28 mouse cellular contexts compared by ENCODE assay signal in genomic region chr2:127846571-127846970, GRCm38 (mm10). TPM values are rescaled to one million over a fixed set of nuclear protein-coding genes. Genes with fewer than 3 reads are reported as not detected.
DNase-seq lines count a peak whose midpoint lies in the region; ATAC-seq and TF ChIP-seq lines count a peak whose summit lies in the region.
"Had no signal": no experiment of that assay in that cellular context is flagged by ENCODE, and none has a peak within 500 bp of the region (broad histone marks: within the 10 kb centered on the region; RNA-seq: fewer than 3 reads in every experiment).

No protein-coding gene starts in this region.

- no peak overlapping the region for H3K4me2 ChIP-seq in kidney, embryonic 15.5 days
- H3K4me2 ChIP-seq: embryonic facial prominence, embryonic 12.5 days; embryonic facial prominence, embryonic 15.5 days; heart, embryonic 11.5 days; hindbrain, embryonic 12.5 days; intestine, embryonic 15.5 days had no signal

- no peak overlapping the region for H3K4me3 ChIP-seq in kidney, embryonic 15.5 days (replicated peaks)
- no peak overlapping the region for H3K4me3 ChIP-seq in cerebellum, adult 2 months (replicated peaks; ENCODE audit: insufficient read depth, low read depth, low read length)
- H3K4me3 ChIP-seq: embryonic facial prominence, embryonic 12.5 days; embryonic facial prominence, embryonic 15.5 days; gastrocnemius, adult 2 months; heart, adult 2 months; hindbrain, embryonic 12.5 days; intestine, embryonic 15.5 days had no signal

- H3K9me3 ChIP-seq in kidney, embryonic 15.5 days (replicated peaks) = no peaks in the 10 kb centered on the region
- H3K9me3 ChIP-seq: embryonic facial prominence, embryonic 12.5 days; embryonic facial prominence, embryonic 15.5 days; hindbrain, embryonic 12.5 days; intestine, embryonic 15.5 days had no signal

- 0 out of 2 replicates have a peak, but pooled peaks have one; percentile 34 for ATAC-seq in megakaryocyte, adult 5-6 weeks (ENCODE audit: poor library complexity, severe bottlenecking)
- ATAC-seq in kidney, embryonic 15.5 days (replicated peaks; ENCODE audit: low FRiP score) = no peak
- ATAC-seq: CD4-positive, CD25-positive, alpha-beta regulatory T cell, adult 4 months; forebrain, embryonic 14.5 days; forebrain, postnatal 0 days; hindbrain, embryonic 16.5 days; intestine, embryonic 15.5 days; Patski had no signal

- no peak for TF ChIP-seq CTCF in cerebellum, adult 2 months (IDR thresholded peaks at IDR 0.05; ENCODE audit: borderline replicate concordance, insufficient read depth, low read depth, low read length)

- DNase-seq in 416B (ENCODE audit: low read depth) (peak; percentile 42), MEL-GATA-1-ER (ENCODE audit: extremely low read depth, low read depth) (peak; percentile 23)
- DNase-seq in cerebellum, adult 2 months = no peak
- no peak for DNase-seq in cerebellum, adult 9-11 months
- DNase-seq: adrenal gland, postnatal 10 days; adrenal gland, postnatal 36 days; cerebellum, adult 18-20 months; cerebellum, postnatal 10 days; cerebellum, postnatal 36 days; forebrain, postnatal 0 days; gastrocnemius, adult 2 months; gastrocnemius, postnatal 14 days; heart, adult 2 months; kidney, adult 11 months had no signal

- H3K4me1 ChIP-seq in kidney, embryonic 15.5 days = no peaks in the 10 kb centered on the region
- no peaks in the 10 kb centered on the region for H3K4me1 ChIP-seq in cerebellum, adult 2 months (ENCODE audit: control insufficient read depth, insufficient read depth, low read length)
- H3K4me1 ChIP-seq: embryonic facial prominence, embryonic 12.5 days; embryonic facial prominence, embryonic 15.5 days; hindbrain, embryonic 12.5 days; intestine, embryonic 15.5 days had no signal

- no peaks in the 10 kb centered on the region for H3K36me3 ChIP-seq in kidney, embryonic 15.5 days
- H3K36me3 ChIP-seq: embryonic facial prominence, embryonic 12.5 days; embryonic facial prominence, embryonic 15.5 days; hindbrain, embryonic 12.5 days; intestine, embryonic 15.5 days had no signal

- peaks cover 18% of the 10 kb centered on the region; the same call in 1 of the 2 replicates for H3K27me3 ChIP-seq in kidney, embryonic 15.5 days
- no peaks in the 10 kb centered on the region for H3K27me3 ChIP-seq in cerebellum, adult 2 months (ENCODE audit: control insufficient read depth, insufficient read depth, low read length)
- H3K27me3 ChIP-seq: embryonic facial prominence, embryonic 12.5 days; embryonic facial prominence, embryonic 15.5 days; hindbrain, embryonic 12.5 days; intestine, embryonic 15.5 days had no signal

- TF ChIP-seq POLR2A in cerebellum, adult 2 months (IDR thresholded peaks at IDR 0.05; ENCODE audit: borderline replicate concordance, insufficient read depth, low read length) = no peak

- no peak overlapping the region for H3K27ac ChIP-seq in kidney, embryonic 15.5 days
- H3K27ac ChIP-seq in cerebellum, adult 2 months (ENCODE audit: insufficient read depth, low read length) = no peak overlapping the region
- H3K27ac ChIP-seq: embryonic facial prominence, embryonic 12.5 days; embryonic facial prominence, embryonic 15.5 days; gastrocnemius, adult 2 months; heart, adult 2 months; hindbrain, embryonic 12.5 days; intestine, embryonic 15.5 days had no signal

- 34% methylated on average over 1 of the region's 1 CpGs for WGBS in kidney, embryonic 15.5 days
- WGBS in cerebellum, adult 2 months = 28% methylated on average over 1 of the region's 1 CpGs

- no peak overlapping the region for H3K9ac ChIP-seq in kidney, embryonic 15.5 days
- H3K9ac ChIP-seq: embryonic facial prominence, embryonic 12.5 days; embryonic facial prominence, embryonic 15.5 days; forebrain, postnatal 0 days; hindbrain, embryonic 12.5 days; intestine, embryonic 15.5 days had no signal

RNA-seq across cellular contexts. Expression of gene Acoxl, which starts 7.9 kb away (rescaled TPM):
- 0.56 and 0.57 TPM in 2 replicates for total RNA-seq in megakaryocyte, adult 5-6 weeks (2015)
- 0.11 and 0.28 TPM in 2 replicates for total RNA-seq in megakaryocyte, adult 5-6 weeks (2017)
- 0.74 and 0.78 TPM in 2 replicates for polyA plus RNA-seq in kidney, embryonic 15.5 days (2015; fragmentation: Nextera tagmentation; extraction: Ambion mirVana)
- not detected in 2 replicates for polyA plus RNA-seq in cerebellum, adult 2 months (2012; rRNA removed)
- total RNA-seq: forebrain, postnatal 0 days; heart, adult 2 months; heart, postnatal 25 days; hematopoietic stem cell, adult 5-6 weeks had no signal
- polyA plus RNA-seq: C2C12; forebrain, embryonic 14.5 days had no signal

RNA-seq across cellular contexts. Expression of gene Bub1, which starts 14.9 kb away (rescaled TPM):
- 52.6 and 56.4 TPM in 2 replicates for total RNA-seq in megakaryocyte, adult 5-6 weeks (2015)
- total RNA-seq in megakaryocyte, adult 5-6 weeks (2017) = 52.9 and 55.4 TPM in 2 replicates
- polyA plus RNA-seq in kidney, embryonic 15.5 days (2015; fragmentation: Nextera tagmentation; extraction: Ambion mirVana) = 61.6 and 65.2 TPM in 2 replicates
- 0.14 and 0.15 TPM in 2 replicates for polyA plus RNA-seq in cerebellum, adult 2 months (2012; rRNA removed)
- total RNA-seq: gastrocnemius, adult 2 months had no signal

RNA-seq across cellular contexts. Expression of gene Mtln, which starts 54.3 kb away (rescaled TPM):
- 8.0 and 9.0 TPM in 2 replicates for total RNA-seq in megakaryocyte, adult 5-6 weeks (2015)
- total RNA-seq in megakaryocyte, adult 5-6 weeks (2017) = 11.8 and 28.5 TPM in 2 replicates
- polyA plus RNA-seq in kidney, embryonic 15.5 days (2015; fragmentation: Nextera tagmentation; extraction: Ambion mirVana) = 35.9 and 38.2 TPM in 2 replicates
- 104 and 106 TPM in 2 replicates for polyA plus RNA-seq in cerebellum, adult 2 months (2012; rRNA removed)

RNA-seq across cellular contexts. Expression of gene Nphp1, which starts 57.9 kb away (rescaled TPM):
- total RNA-seq in megakaryocyte, adult 5-6 weeks (2015) = 0.84 and 2.1 TPM in 2 replicates
- 0.24 and 1.7 TPM in 2 replicates for total RNA-seq in megakaryocyte, adult 5-6 weeks (2017)
- 35.4 and 38.6 TPM in 2 replicates for polyA plus RNA-seq in kidney, embryonic 15.5 days (2015; fragmentation: Nextera tagmentation; extraction: Ambion mirVana)
- 10.6 and 11.4 TPM in 2 replicates for polyA plus RNA-seq in cerebellum, adult 2 months (2012; rRNA removed)

Comparison
In these comparisons a context has a peak if more than half of its experiments do, and no peak if none do; other contexts are left out.
1. DNase-seq: peak in 416B (single experiment) and MEL-GATA-1-ER (single experiment); none in cerebellum, adult 2 months (0 of 2) and cerebellum, adult 9-11 months (single experiment).
2. RNA of gene Bub1, which starts 14.9 kb away (polyA plus RNA-seq): 61.6 to 65.2 TPM in kidney, embryonic 15.5 days; 0.14 to 0.15 TPM in cerebellum, adult 2 months; every median in the first group is over 10 times any median in the second.